Mouse (Mus musculus) spleen, adult 2 months (tissue): ENCODE results near the gene Carmil1.

Experiments
- CTCF ChIP-seq: fragments of 200-500 bp; IDR thresholded peaks from 2 replicates; pipeline ENCODE4 v1.5.1; 2011; ENCODE audit warnings: mild to moderate bottlenecking, inconsistent platforms; ENCODE audit not compliant: insufficient read depth, insufficient read length, insufficient replicate concordance; ENCODE audit errors: extremely low read depth
- POLR2A ChIP-seq: fragments of 200-500 bp; IDR thresholded peaks from 2 replicates; pipeline ENCODE4 v1.6.1; 2011; ENCODE audit warnings: low read depth, low read length, inconsistent platforms

GRCm38 (mm10) chr13:24330128-24330527 is 49.5 kb upstream of the Carmil1 start:
- no peak for TF ChIP-seq POLR2A
- TF ChIP-seq CTCF, result no peak
